In genomic region chr9:87318767-87319166, GRCm38 (mm10) we compare ENCODE assay signal across 22 mouse cellular contexts.
DNase-seq lines count a peak whose midpoint lies in the region; ATAC-seq lines count a peak whose summit lies in the region.
"Had no signal": no experiment of that assay in that cellular context is flagged by ENCODE, and none has a peak within 500 bp of the region (broad histone marks: within the 10 kb centered on the region; RNA-seq: fewer than 3 reads in every experiment).

No protein-coding gene starts in this region.

- H3K9ac ChIP-seq in embryonic facial prominence, embryonic 11.5 days (replicated peaks; ENCODE audit: low read length): no peak overlapping the region
- H3K9ac ChIP-seq in limb, embryonic 11.5 days (ENCODE audit: low read length): no peak overlapping the region
- H3K9ac ChIP-seq in limb, embryonic 12.5 days (replicated peaks): no peak overlapping the region
- H3K9ac ChIP-seq in limb, embryonic 15.5 days: no peak overlapping the region
- H3K9ac ChIP-seq: embryonic facial prominence, embryonic 13.5 days; forebrain, postnatal 0 days; hindbrain, embryonic 12.5 days; hindbrain, embryonic 15.5 days had no signal

- no peaks in the 10 kb centered on the region for H3K4me1 ChIP-seq in embryonic facial prominence, embryonic 11.5 days (ENCODE audit: control insufficient read depth, insufficient read depth, low read length)
- peaks cover 10% of the 10 kb centered on the region; the same call in 1 of the 2 replicates for H3K4me1 ChIP-seq in embryonic facial prominence, embryonic 10.5 days
- peaks cover 2% of the 10 kb centered on the region; the same call in 1 of the 2 replicates for H3K4me1 ChIP-seq in limb, embryonic 11.5 days (ENCODE audit: control insufficient read depth, insufficient read depth, low read length)
- peaks cover 25% of the 10 kb centered on the region for H3K4me1 ChIP-seq in limb, embryonic 10.5 days
- peaks cover 16% of the 10 kb centered on the region for H3K4me1 ChIP-seq in limb, embryonic 12.5 days (replicated peaks)
- H3K4me1 ChIP-seq in limb, embryonic 15.5 days: peaks cover 19% of the 10 kb centered on the region
- H3K4me1 ChIP-seq: hindbrain, embryonic 12.5 days; hindbrain, embryonic 15.5 days had no signal

- no peak overlapping the region for H3K4me3 ChIP-seq in embryonic facial prominence, embryonic 11.5 days (ENCODE audit: low read depth, low read length)
- H3K4me3 ChIP-seq in embryonic facial prominence, embryonic 10.5 days: no peak overlapping the region
- no peak overlapping the region for H3K4me3 ChIP-seq in limb, embryonic 11.5 days (ENCODE audit: low read depth, low read length)
- H3K4me3 ChIP-seq in limb, embryonic 10.5 days: no peak overlapping the region
- no peak overlapping the region for H3K4me3 ChIP-seq in limb, embryonic 12.5 days (replicated peaks)
- H3K4me3 ChIP-seq in limb, embryonic 15.5 days: no peak overlapping the region
- H3K4me3 ChIP-seq: embryonic facial prominence, embryonic 13.5 days; hindbrain, embryonic 12.5 days; hindbrain, embryonic 15.5 days had no signal

- no peak for ATAC-seq in embryonic facial prominence, embryonic 11.5 days (replicated peaks; ENCODE audit: insufficient number of reproducible peaks, low FRiP score, low TSS enrichment, low read depth)
- ATAC-seq in limb, embryonic 11.5 days (ENCODE audit: insufficient number of reproducible peaks, low FRiP score, low TSS enrichment, low read depth): no peak
- no peak for ATAC-seq in limb, embryonic 12.5 days (ENCODE audit: insufficient number of reproducible peaks, insufficient read depth, low FRiP score, low TSS enrichment, low read depth)
- peak; percentile 12; the same call in 1 of the 2 replicates for ATAC-seq in limb, embryonic 15.5 days (ENCODE audit: insufficient number of reproducible peaks, low FRiP score, low TSS enrichment, low read depth)
- ATAC-seq: CD4-positive, CD25-positive, alpha-beta regulatory T cell, adult 4 months; forebrain, embryonic 14.5 days; forebrain, postnatal 0 days had no signal

- 34% methylated on average over 7 of the region's 7 CpGs for WGBS in embryonic facial prominence, embryonic 11.5 days
- WGBS in embryonic facial prominence, embryonic 10.5 days: 55% methylated on average over 7 of the region's 7 CpGs
- WGBS in limb, embryonic 11.5 days: 38% methylated on average over 7 of the region's 7 CpGs
- WGBS in limb, embryonic 10.5 days: 54% methylated on average over 7 of the region's 7 CpGs
- WGBS in limb, embryonic 12.5 days: 32% methylated on average over 7 of the region's 7 CpGs
- WGBS in limb, embryonic 15.5 days: 31% methylated on average over 7 of the region's 7 CpGs

- H3K36me3 ChIP-seq in embryonic facial prominence, embryonic 11.5 days (replicated peaks; ENCODE audit: control insufficient read depth, insufficient read depth, low read depth, low read length): no peaks in the 10 kb centered on the region
- H3K36me3 ChIP-seq in embryonic facial prominence, embryonic 10.5 days (replicated peaks): no peaks in the 10 kb centered on the region
- no peaks in the 10 kb centered on the region for H3K36me3 ChIP-seq in limb, embryonic 11.5 days (ENCODE audit: control insufficient read depth, insufficient read depth, low read length)
- no peaks in the 10 kb centered on the region for H3K36me3 ChIP-seq in limb, embryonic 10.5 days
- H3K36me3 ChIP-seq in limb, embryonic 12.5 days: no peaks in the 10 kb centered on the region
- no peaks in the 10 kb centered on the region for H3K36me3 ChIP-seq in limb, embryonic 15.5 days
- H3K36me3 ChIP-seq: embryonic facial prominence, embryonic 13.5 days; hindbrain, embryonic 12.5 days; hindbrain, embryonic 15.5 days had no signal

- no peak overlapping the region for H3K4me2 ChIP-seq in embryonic facial prominence, embryonic 11.5 days (ENCODE audit: low read depth, low read length)
- H3K4me2 ChIP-seq in limb, embryonic 11.5 days (ENCODE audit: low read depth, severe bottlenecking): no peak overlapping the region
- no peak overlapping the region for H3K4me2 ChIP-seq in limb, embryonic 12.5 days
- H3K4me2 ChIP-seq in limb, embryonic 15.5 days: no peak overlapping the region
- H3K4me2 ChIP-seq: embryonic facial prominence, embryonic 13.5 days; heart, embryonic 11.5 days; hindbrain, embryonic 12.5 days; hindbrain, embryonic 15.5 days had no signal

- H3K9me3 ChIP-seq in embryonic facial prominence, embryonic 11.5 days (replicated peaks; ENCODE audit: control insufficient read depth, low read length): no peaks in the 10 kb centered on the region
- H3K9me3 ChIP-seq in embryonic facial prominence, embryonic 10.5 days: no peaks in the 10 kb centered on the region
- H3K9me3 ChIP-seq in limb, embryonic 11.5 days (ENCODE audit: control insufficient read depth, low read length): no peaks in the 10 kb centered on the region
- H3K9me3 ChIP-seq in limb, embryonic 10.5 days (replicated peaks): no peaks in the 10 kb centered on the region
- H3K9me3 ChIP-seq in limb, embryonic 12.5 days: no peaks in the 10 kb centered on the region
- no peaks in the 10 kb centered on the region for H3K9me3 ChIP-seq in limb, embryonic 15.5 days
- H3K9me3 ChIP-seq: embryonic facial prominence, embryonic 13.5 days; hindbrain, embryonic 12.5 days; hindbrain, embryonic 15.5 days had no signal

- H3K27me3 ChIP-seq in embryonic facial prominence, embryonic 11.5 days (ENCODE audit: control insufficient read depth, insufficient read depth, low read length): no peaks in the 10 kb centered on the region
- H3K27me3 ChIP-seq in embryonic facial prominence, embryonic 10.5 days (replicated peaks; ENCODE audit: low read depth, poor library complexity, severe bottlenecking): no peaks in the 10 kb centered on the region
- no peaks in the 10 kb centered on the region for H3K27me3 ChIP-seq in limb, embryonic 11.5 days (ENCODE audit: control insufficient read depth, insufficient read depth, low read length)
- no peaks in the 10 kb centered on the region for H3K27me3 ChIP-seq in limb, embryonic 10.5 days (ENCODE audit: low read depth, poor library complexity, severe bottlenecking)
- H3K27me3 ChIP-seq in limb, embryonic 12.5 days: 0 out of 2 replicates have a peak, but pooled peaks cover 5% of the 10 kb centered on the region
- no peaks in the 10 kb centered on the region for H3K27me3 ChIP-seq in limb, embryonic 15.5 days
- H3K27me3 ChIP-seq: embryonic facial prominence, embryonic 13.5 days; hindbrain, embryonic 12.5 days; hindbrain, embryonic 15.5 days had no signal

- peak; percentile 37 for DNase-seq in embryonic facial prominence, embryonic 11.5 days (ENCODE audit: low spot score)
- DNase-seq in embryonic facial prominence, embryonic 10.5 days (ENCODE audit: low spot score): no peak
- peak; percentile 29 for DNase-seq in limb, embryonic 11.5 days (ENCODE audit: low spot score)
- DNase-seq in limb, embryonic 10.5 days (ENCODE audit: low spot score): no peak
- no peak for DNase-seq in spleen, adult 18-20 months
- DNase-seq in thymus, postnatal 0 days (ENCODE audit: low spot score): no peak
- DNase-seq: adrenal gland, adult 8-10 months; adrenal gland, postnatal 25 days; cerebellum, adult 11-12 months; cerebellum, adult 9-10 months; cerebellum, postnatal 25 days; embryo, embryonic 11 days; forebrain, postnatal 0 days; heart, adult 11 months had no signal

- no peak overlapping the region for H3K27ac ChIP-seq in embryonic facial prominence, embryonic 11.5 days (replicated peaks; ENCODE audit: low read depth, low read length)
- no peak overlapping the region for H3K27ac ChIP-seq in embryonic facial prominence, embryonic 10.5 days (replicated peaks)
- no peak overlapping the region for H3K27ac ChIP-seq in limb, embryonic 11.5 days (replicated peaks; ENCODE audit: low read depth, low read length)
- H3K27ac ChIP-seq in limb, embryonic 10.5 days: no peak overlapping the region
- peak overlapping the region; percentile 45; the same call in 1 of the 2 replicates for H3K27ac ChIP-seq in limb, embryonic 12.5 days
- 0 out of 2 replicates have a peak overlapping the region, but pooled peaks have one; percentile 47 for H3K27ac ChIP-seq in limb, embryonic 15.5 days
- H3K27ac ChIP-seq: embryonic facial prominence, embryonic 13.5 days; hindbrain, embryonic 12.5 days; hindbrain, embryonic 15.5 days had no signal

Comparison
In these comparisons a context has a peak if more than half of its experiments do, and no peak if none do; other contexts are left out.
1. DNase-seq: peak in embryonic facial prominence, embryonic 11.5 days (single experiment) and limb, embryonic 11.5 days (single experiment); none in embryonic facial prominence, embryonic 10.5 days (single experiment), limb, embryonic 10.5 days (single experiment), spleen, adult 18-20 months (0 of 2) and thymus, postnatal 0 days (single experiment).
2. H3K27ac ChIP-seq: peak in limb, embryonic 12.5 days (single experiment) and limb, embryonic 15.5 days (single experiment); none in embryonic facial prominence, embryonic 11.5 days (single experiment), embryonic facial prominence, embryonic 10.5 days (single experiment), limb, embryonic 11.5 days (single experiment) and limb, embryonic 10.5 days (single experiment).